Mouse (Mus musculus): Measurements from ENCODE around the gene Chst13.

DNA sequence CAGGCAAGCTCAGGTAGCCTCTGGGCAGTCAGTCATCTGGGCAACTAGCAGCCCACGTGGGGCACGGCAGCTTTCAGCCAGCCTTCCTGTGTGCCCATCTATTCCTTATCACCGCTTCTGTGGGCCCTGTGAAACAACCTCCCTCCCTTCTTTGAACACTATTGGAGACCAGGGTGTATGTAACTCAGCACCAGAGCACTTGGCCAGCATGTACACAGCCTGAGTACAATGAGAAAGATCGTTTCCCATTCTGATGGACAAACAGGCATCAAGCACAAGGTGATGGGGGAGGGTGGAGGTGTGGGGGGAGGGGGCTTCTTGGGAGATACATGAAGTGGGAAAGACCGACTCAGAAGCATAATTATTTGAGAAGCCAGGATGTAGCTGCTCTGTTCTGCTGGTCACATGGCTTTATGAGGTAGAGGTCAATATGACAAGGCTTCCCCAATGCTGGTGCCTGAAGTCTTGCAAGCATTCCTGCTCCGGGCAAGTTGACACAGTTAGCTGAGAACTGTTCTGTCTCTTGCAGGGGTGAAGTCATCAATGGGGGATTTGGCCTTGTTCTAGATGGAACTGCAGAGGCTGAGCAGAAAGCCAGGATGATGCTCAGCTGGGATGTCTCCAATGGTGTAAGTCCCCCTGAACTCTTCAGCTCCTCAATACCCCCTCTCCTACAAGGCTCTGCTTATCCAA lies 36.1 kb upstream of the Chst13 start:
- TF ChIP-seq EP300 (IDR thresholded peaks at IDR 0.05), result no peak
- no peak for TF ChIP-seq CTCF (IDR thresholded peaks at IDR 0.05)

All from lung, postnatal 0 days (tissue).